Mouse (Mus musculus) gastrocnemius, adult 8-10 months (tissue): Measurements from ENCODE around the gene Rps6ka2. TPM values are rescaled to one million over a fixed set of nuclear protein-coding genes. Genes with fewer than 3 reads are reported as not detected.
"Not testable (repeated sequence)": the region's sequence is repeated elsewhere in the genome, so short reads cannot be mapped to it uniquely, and the experiment has no call there.

Experiments
- DNase-seq, 2 experiments: peaks; one replicate each; pipeline ENCODE4 v3.0.0; 2022; ENCODE audit warnings: low spot score in 2 of 2
- total RNA-seq, 4 experiments: library from RNA; stranded (reverse); gene quantifications; 2 replicates each; pipeline ENCODE4 v1.2.4; 2022

The Rps6ka2 gene
- total RNA-seq, 4 experiments from 2014 or later, result 92.5 to 116 (median 107) TPM

- DNase-seq, result not testable (repeated sequence)
These were observed 178.8 kb downstream of the Rps6ka2 start for GRCm38 (mm10) chr17:7348765-7349164.

- not testable (repeated sequence) for DNase-seq
These were observed 182.7 kb downstream of the Rps6ka2 start, which contains the start of gene Ttll2 for GRCm38 (mm10) chr17:7352596-7352995. Gene Ttll2 (minus strand): TSS chr17:7352696.

Other genes starting within 250 kb of the Rps6ka2 start
- 10 to 100 TPM; 21.1 to 25.6 (median 23.5) TPM for gene Rsph3b, start 221.4 kb upstream of the Rps6ka2 start, total RNA-seq
- 10 to 100 TPM; 13.4 to 18.3 (median 15.7) TPM for gene Tagap1, start 209.0 kb upstream of the Rps6ka2 start, total RNA-seq
- 100 to 1,000 TPM; 114 to 128 (median 121) TPM for gene Rnaset2b, start 199.5 kb upstream of the Rps6ka2 start, total RNA-seq
- under 1 TPM in 3 of 4 experiments, not detected in 1; 0.27 to 0.68 (median 0.48) TPM for gene Gm49721, start 191.2 kb upstream of the Rps6ka2 start, total RNA-seq
- gene Gm1604a, start 144.5 kb upstream of the Rps6ka2 start, total RNA-seq, result not detected
- under 1 TPM in 1 of 4 experiments, not detected in 3; 0.75 TPM for gene Tcp10a, start 154.5 kb downstream of the Rps6ka2 start, total RNA-seq
- not detected for gene Ttll2, start 182.6 kb downstream of the Rps6ka2 start, total RNA-seq
- not detected for gene Gm49630, start 201.9 kb downstream of the Rps6ka2 start, total RNA-seq
- gene Unc93a2, start 215.3 kb downstream of the Rps6ka2 start, total RNA-seq, result under 1 TPM in 3 of 4 experiments, not detected in 1; 0.20 to 0.32 (median 0.31) TPM